Mouse (Mus musculus): ENCODE measurements around the gene Ap2b1. TPM values are rescaled to one million over a fixed set of nuclear protein-coding genes. Genes with fewer than 3 reads are reported as not detected.

The Ap2b1 gene
- total and polyA plus RNA-seq, 2 experiments, result 16.3 to 25.4 TPM

GRCm38 (mm10) chr11:83292251-83292587 lies 6.6 kb upstream of the Ap2b1 start:
- TF ChIP-seq POLR2A (IDR thresholded peaks at IDR 0.05; ENCODE audit: extremely low read depth, insufficient read depth, low read length), result no peak
- no peak for TF ChIP-seq CTCF (IDR thresholded peaks at IDR 0.05; ENCODE audit: low read depth, low read length)
- 1% methylated on average over 5 of the region's 5 CpGs for WGBS
- DNase-seq (ENCODE audit: extremely low read depth, low read depth, low spot score), result no peak
- H3K9ac ChIP-seq (ENCODE audit: low read depth, low read length), result peak overlapping the region; percentile 60
- H3K4me1 ChIP-seq (ENCODE audit: control insufficient read depth, insufficient read depth, low read length), result no peaks in the 10 kb centered on the region; the same call in none of the 2 replicates
- no peaks in the 10 kb centered on the region for H3K27me3 ChIP-seq (ENCODE audit: control insufficient read depth, insufficient read depth, low read length)
- H3K27ac ChIP-seq (replicated peaks; ENCODE audit: insufficient read depth, low read depth, low read length), result no peak overlapping the region
- H3K79me2 ChIP-seq (ENCODE audit: control insufficient read depth, insufficient read depth, low read length), result peaks cover 2% of the 10 kb centered on the region; the same call in 1 of the 2 replicates
- peak overlapping the region; percentile 63 for H3K4me3 ChIP-seq (ENCODE audit: insufficient read depth, low read depth, low read length)
- H3K36me3 ChIP-seq (ENCODE audit: control insufficient read depth, insufficient read depth, low read length), result peaks cover 12% of the 10 kb centered on the region

- H3K27me3 ChIP-seq (ENCODE audit: control insufficient read depth, insufficient read depth, low read length), result no peaks in the 10 kb centered on the region
- no peak overlapping the region for H3K9ac ChIP-seq (ENCODE audit: low read depth, low read length)
- no peak overlapping the region for H3K27ac ChIP-seq (replicated peaks; ENCODE audit: insufficient read depth, low read depth, low read length)
- H3K4me1 ChIP-seq (ENCODE audit: control insufficient read depth, insufficient read depth, low read length), result peaks cover 1% of the 10 kb centered on the region
- TF ChIP-seq CTCF (IDR thresholded peaks at IDR 0.05; ENCODE audit: low read depth, low read length), result no peak
- TF ChIP-seq POLR2A (IDR thresholded peaks at IDR 0.05; ENCODE audit: extremely low read depth, insufficient read depth, low read length), result no peak
- WGBS, result 97% methylated on average over 1 of the region's 1 CpGs
- H3K79me2 ChIP-seq (ENCODE audit: control insufficient read depth, insufficient read depth, low read length), result peaks cover 2% of the 10 kb centered on the region; the same call in 1 of the 2 replicates
- H3K36me3 ChIP-seq (ENCODE audit: control insufficient read depth, insufficient read depth, low read length), result peaks cover 13% of the 10 kb centered on the region
- no peak overlapping the region for H3K4me3 ChIP-seq (ENCODE audit: insufficient read depth, low read depth, low read length)
- DNase-seq (ENCODE audit: extremely low read depth, low read depth, low spot score), result no peak
Observed at GRCm38 (mm10) chr11:83293182-83293581, 5.6 kb upstream of the Ap2b1 start.

- no peaks in the 10 kb centered on the region for H3K27me3 ChIP-seq (ENCODE audit: control insufficient read depth, insufficient read depth, low read length)
- H3K36me3 ChIP-seq (ENCODE audit: control insufficient read depth, insufficient read depth, low read length), result peaks cover 13% of the 10 kb centered on the region
- no peak overlapping the region for H3K27ac ChIP-seq (replicated peaks; ENCODE audit: insufficient read depth, low read depth, low read length)
- no peak overlapping the region for H3K9ac ChIP-seq (ENCODE audit: low read depth, low read length)
- H3K79me2 ChIP-seq (ENCODE audit: control insufficient read depth, insufficient read depth, low read length), result peaks cover 2% of the 10 kb centered on the region; the same call in 1 of the 2 replicates
- peaks cover 2% of the 10 kb centered on the region for H3K4me1 ChIP-seq (ENCODE audit: control insufficient read depth, insufficient read depth, low read length)
- no peak for DNase-seq (ENCODE audit: extremely low read depth, low read depth, low spot score)
- no peak overlapping the region for H3K4me3 ChIP-seq (ENCODE audit: insufficient read depth, low read depth, low read length)
- no peak for TF ChIP-seq CTCF (IDR thresholded peaks at IDR 0.05; ENCODE audit: low read depth, low read length)
- no peak for TF ChIP-seq POLR2A (IDR thresholded peaks at IDR 0.05; ENCODE audit: extremely low read depth, insufficient read depth, low read length)
- WGBS, result 89% methylated on average over 2 of the region's 2 CpGs
Observed at GRCm38 (mm10) chr11:83294133-83294532, 4.7 kb upstream of the Ap2b1 start.

GRCm38 (mm10) chr11:83297816-83298215 lies 1.0 kb upstream of the Ap2b1 start:
- no peak for TF ChIP-seq CTCF (IDR thresholded peaks at IDR 0.05; ENCODE audit: low read depth, low read length)
- no peak for TF ChIP-seq POLR2A (IDR thresholded peaks at IDR 0.05; ENCODE audit: extremely low read depth, insufficient read depth, low read length)
- H3K27me3 ChIP-seq (ENCODE audit: control insufficient read depth, insufficient read depth, low read length), result no peaks in the 10 kb centered on the region
- peak; percentile 21 for DNase-seq (ENCODE audit: extremely low read depth, low read depth, low spot score)
- H3K4me3 ChIP-seq (ENCODE audit: insufficient read depth, low read depth, low read length), result no peak overlapping the region
- 86% methylated on average over 6 of the region's 6 CpGs for WGBS
- H3K4me1 ChIP-seq (ENCODE audit: control insufficient read depth, insufficient read depth, low read length), result peaks cover 4% of the 10 kb centered on the region
- H3K27ac ChIP-seq (replicated peaks; ENCODE audit: insufficient read depth, low read depth, low read length), result no peak overlapping the region
- H3K79me2 ChIP-seq (ENCODE audit: control insufficient read depth, insufficient read depth, low read length), result peaks cover 3% of the 10 kb centered on the region; the same call in 1 of the 2 replicates
- H3K36me3 ChIP-seq (ENCODE audit: control insufficient read depth, insufficient read depth, low read length), result peaks cover 13% of the 10 kb centered on the region
- H3K9ac ChIP-seq (ENCODE audit: low read depth, low read length), result no peak overlapping the region

GRCm38 (mm10) chr11:83299724-83300123 lies 900 bp downstream of the Ap2b1 start:
- Histone ChIP-seq H3K27ac (replicated peaks; ENCODE audit: insufficient read depth, low read depth, low read length) (no peak overlapping the region), H3K79me2 (ENCODE audit: control insufficient read depth, insufficient read depth, low read length) (peaks cover 15% of the 10 kb centered on the region; the same call in 1 of the 2 replicates), H3K27me3 (ENCODE audit: control insufficient read depth, insufficient read depth, low read length) (no peaks in the 10 kb centered on the region), H3K4me3 (ENCODE audit: insufficient read depth, low read depth, low read length) (no peak overlapping the region), H3K36me3 (ENCODE audit: control insufficient read depth, insufficient read depth, low read length) (peaks cover 13% of the 10 kb centered on the region), H3K4me1 (ENCODE audit: control insufficient read depth, insufficient read depth, low read length) (peaks cover 4% of the 10 kb centered on the region), H3K9ac (ENCODE audit: low read depth, low read length) (no peak overlapping the region)
- no peak for TF ChIP-seq CTCF (IDR thresholded peaks at IDR 0.05; ENCODE audit: low read depth, low read length)
- TF ChIP-seq POLR2A (IDR thresholded peaks at IDR 0.05; ENCODE audit: extremely low read depth, insufficient read depth, low read length), result no peak
- DNase-seq (ENCODE audit: extremely low read depth, low read depth, low spot score), result no peak
- WGBS, result 93% methylated on average over 9 of the region's 9 CpGs

- no peak overlapping the region for H3K9ac ChIP-seq (ENCODE audit: low read depth, low read length)
- no peak for TF ChIP-seq CTCF (IDR thresholded peaks at IDR 0.05; ENCODE audit: low read depth, low read length)
- TF ChIP-seq POLR2A (IDR thresholded peaks at IDR 0.05; ENCODE audit: extremely low read depth, insufficient read depth, low read length), result no peak
- H3K4me3 ChIP-seq (ENCODE audit: insufficient read depth, low read depth, low read length), result no peak overlapping the region
- no peak overlapping the region for H3K27ac ChIP-seq (replicated peaks; ENCODE audit: insufficient read depth, low read depth, low read length)
- 70% methylated on average over 2 of the region's 2 CpGs for WGBS
- peaks cover 4% of the 10 kb centered on the region for H3K36me3 ChIP-seq (ENCODE audit: control insufficient read depth, insufficient read depth, low read length)
- peaks cover 16% of the 10 kb centered on the region; the same call in 1 of the 2 replicates for H3K79me2 ChIP-seq (ENCODE audit: control insufficient read depth, insufficient read depth, low read length)
- no peak for DNase-seq (ENCODE audit: extremely low read depth, low read depth, low spot score)
- peaks cover 4% of the 10 kb centered on the region for H3K4me1 ChIP-seq (ENCODE audit: control insufficient read depth, insufficient read depth, low read length)
- no peaks in the 10 kb centered on the region for H3K27me3 ChIP-seq (ENCODE audit: control insufficient read depth, insufficient read depth, low read length)
Observed at GRCm38 (mm10) chr11:83301431-83301831, 2.6 kb downstream of the Ap2b1 start.

Data from liver, adult 2 months (tissue).